Mouse (Mus musculus): ENCODE data around the gene Aarsd1.

- TF ChIP-seq CTCF (IDR thresholded peaks at IDR 0.05; ENCODE audit: control insufficient read depth, insufficient read depth, insufficient read length) (no peak), USF1 (IDR thresholded peaks at IDR 0.05; ENCODE audit: low read depth) (no peak), MAX (IDR thresholded peaks at IDR 0.05) (no peak), MYOD1 (IDR thresholded peaks at IDR 0.05; ENCODE audit: control insufficient read depth, insufficient read length, low read depth) (no peak), CEBPB (IDR thresholded peaks at IDR 0.05; ENCODE audit: low read depth) (no peak), MYOG (IDR thresholded peaks at IDR 0.05; ENCODE audit: control insufficient read depth, extremely low read depth, insufficient read length) (no peak)
Observed at GRCm38 (mm10) chr11:101416433-101417100, 848 bp downstream of the Aarsd1 start.

Measured in C2C12 (cell line).